In genomic region chr8:83662421-83662826, GRCm38 (mm10) we compare ENCODE assay signal across 7 mouse cellular contexts. TPM values are rescaled to one million over a fixed set of nuclear protein-coding genes. Genes with fewer than 3 reads are reported as not detected.
DNase-seq lines count a peak whose midpoint lies in the region; ATAC-seq and TF ChIP-seq lines count a peak whose summit lies in the region.

No protein-coding gene starts in this region.

- WGBS in intestine, postnatal 0 days = 6% methylated on average over 4 of the region's 4 CpGs
- WGBS in midbrain, embryonic 12.5 days = 4% methylated on average over 4 of the region's 4 CpGs

- H3K9ac ChIP-seq in intestine, postnatal 0 days (ENCODE audit: low read depth, low read length) = no peak overlapping the region
- H3K9ac ChIP-seq in midbrain, embryonic 12.5 days (replicated peaks) = no peak overlapping the region

- peaks cover 9% of the 10 kb centered on the region; the same call in 1 of the 2 replicates for H3K36me3 ChIP-seq in intestine, postnatal 0 days (ENCODE audit: control insufficient read depth, insufficient read depth)
- H3K36me3 ChIP-seq in midbrain, embryonic 12.5 days = peaks cover 17% of the 10 kb centered on the region

- H3K4me3 ChIP-seq in intestine, postnatal 0 days (ENCODE audit: low read depth, low read length) = no peak overlapping the region
- no peak overlapping the region for H3K4me3 ChIP-seq in midbrain, embryonic 12.5 days

- H3K27ac ChIP-seq in intestine, postnatal 0 days (ENCODE audit: low read depth, low read length) = no peak overlapping the region; the same call in 1 of the 2 replicates
- no peak overlapping the region for H3K27ac ChIP-seq in midbrain, embryonic 12.5 days (replicated peaks)

- intact Hi-C loops in left cerebral cortex, postnatal 4 days (cut with DNase I) = no loop called here

- no peaks in the 10 kb centered on the region for H3K27me3 ChIP-seq in intestine, postnatal 0 days (replicated peaks; ENCODE audit: control insufficient read depth, insufficient read depth, low read length)
- H3K27me3 ChIP-seq in midbrain, embryonic 12.5 days = peaks cover 7% of the 10 kb centered on the region

- 0 out of 2 replicates have a peak overlapping the region, but pooled peaks have one; percentile 10 for H3K4me2 ChIP-seq in intestine, postnatal 0 days (replicated peaks; ENCODE audit: low read depth)
- H3K4me2 ChIP-seq in midbrain, embryonic 12.5 days (replicated peaks) = no peak overlapping the region

- ATAC-seq in intestine, postnatal 0 days = peak; percentile 39
- ATAC-seq in midbrain, embryonic 12.5 days (ENCODE audit: low FRiP score, low read depth) = peak; percentile 9; the same call in 1 of the 2 replicates

- DNase-seq in adrenal gland, adult 2 months = peak; percentile 85
- DNase-seq in embryo, embryonic 11.5 days (ENCODE audit: low read depth, low spot score) = peak; percentile 66
- DNase-seq in gastrocnemius, postnatal 4 days (ENCODE audit: low spot score in 2 of 2) = peak; percentile 85 to 90
- peak; percentile 92 for DNase-seq in left cerebral cortex, postnatal 4 days
- peak; percentile 81 for DNase-seq in spleen, adult 12 weeks (ENCODE audit: low spot score)

- TF ChIP-seq CTCF in intestine, postnatal 0 days (IDR thresholded peaks at IDR 0.05; ENCODE audit: low read depth) = peak; percentile 99

- H3K9me3 ChIP-seq in intestine, postnatal 0 days (ENCODE audit: control insufficient read depth) = no peaks in the 10 kb centered on the region
- no peaks in the 10 kb centered on the region for H3K9me3 ChIP-seq in midbrain, embryonic 12.5 days

- peaks cover 17% of the 10 kb centered on the region; the same call in 1 of the 2 replicates for H3K4me1 ChIP-seq in intestine, postnatal 0 days (replicated peaks; ENCODE audit: control insufficient read depth, insufficient read depth, low read length)
- peaks cover 41% of the 10 kb centered on the region for H3K4me1 ChIP-seq in midbrain, embryonic 12.5 days

RNA-seq across cellular contexts. Expression of gene Ptger1, which starts 4.1 kb away (rescaled TPM):
- total RNA-seq in adrenal gland, adult 2 months (2021) = 1 to 10 TPM in 1 of 2 experiments, under 1 TPM in 1; 0.76 to 1.1 TPM
- polyA plus RNA-seq in adrenal gland, adult 2 months (2012; rRNA removed) = 2.1 and 2.8 TPM in 2 replicates
- total RNA-seq in gastrocnemius, postnatal 4 days (2021) = under 1 TPM; 0.49 to 0.98 TPM
- polyA plus RNA-seq in intestine, postnatal 0 days (2015; fragmentation: Nextera tagmentation; extraction: Ambion mirVana) = 1.1 and 1.2 TPM in 2 replicates
- total RNA-seq in left cerebral cortex, postnatal 4 days (2021) = 1 to 10 TPM in 1 of 2 experiments, under 1 TPM in 1; 0.95 to 1.1 TPM
- 0.75 and 0.97 TPM in 2 replicates for polyA plus RNA-seq in midbrain, embryonic 12.5 days (2016; fragmentation: Nextera tagmentation; extraction: Ambion mirVana)

RNA-seq across cellular contexts. Expression of gene Gipc1, which starts 9.9 kb away (rescaled TPM):
- 10 to 100 TPM; 29.5 to 50.1 TPM for total RNA-seq in adrenal gland, adult 2 months (2021)
- polyA plus RNA-seq in adrenal gland, adult 2 months (2012; rRNA removed) = 53.8 and 56.4 TPM in 2 replicates
- total RNA-seq in gastrocnemius, postnatal 4 days (2021) = 10 to 100 TPM; 42.5 to 51.7 TPM
- polyA plus RNA-seq in intestine, postnatal 0 days (2015; fragmentation: Nextera tagmentation; extraction: Ambion mirVana) = 76.1 and 79.3 TPM in 2 replicates
- total RNA-seq in left cerebral cortex, postnatal 4 days (2021) = 10 to 100 TPM; 74.7 to 77.4 TPM
- 198 and 204 TPM in 2 replicates for polyA plus RNA-seq in midbrain, embryonic 12.5 days (2016; fragmentation: Nextera tagmentation; extraction: Ambion mirVana)

RNA-seq across cellular contexts. Expression of gene Pkn1, which starts 36.6 kb away (rescaled TPM):
- total RNA-seq in adrenal gland, adult 2 months (2021) = 100 to 1,000 TPM; 110 to 115 TPM
- 138 and 164 TPM in 2 replicates for polyA plus RNA-seq in adrenal gland, adult 2 months (2012; rRNA removed)
- total RNA-seq in gastrocnemius, postnatal 4 days (2021) = 10 to 100 TPM; 56.6 to 60.0 TPM
- polyA plus RNA-seq in intestine, postnatal 0 days (2015; fragmentation: Nextera tagmentation; extraction: Ambion mirVana) = 37.0 and 40.2 TPM in 2 replicates
- total RNA-seq in left cerebral cortex, postnatal 4 days (2021) = 100 to 1,000 TPM in 1 of 2 experiments, 10 to 100 TPM in 1; 98.7 to 107 TPM
- polyA plus RNA-seq in midbrain, embryonic 12.5 days (2016; fragmentation: Nextera tagmentation; extraction: Ambion mirVana) = 35.3 and 35.4 TPM in 2 replicates

RNA-seq across cellular contexts. Expression of gene Ddx39, which starts 52.6 kb away (rescaled TPM):
- total RNA-seq in adrenal gland, adult 2 months (2021) = 10 to 100 TPM; 15.3 to 20.9 TPM
- polyA plus RNA-seq in adrenal gland, adult 2 months (2012; rRNA removed) = 13.4 and 14.1 TPM in 2 replicates
- total RNA-seq in gastrocnemius, postnatal 4 days (2021) = 10 to 100 TPM; 26.1 to 27.5 TPM
- 69.8 and 75.5 TPM in 2 replicates for polyA plus RNA-seq in intestine, postnatal 0 days (2015; fragmentation: Nextera tagmentation; extraction: Ambion mirVana)
- 10 to 100 TPM; 39.1 to 39.7 TPM for total RNA-seq in left cerebral cortex, postnatal 4 days (2021)
- polyA plus RNA-seq in midbrain, embryonic 12.5 days (2016; fragmentation: Nextera tagmentation; extraction: Ambion mirVana) = 184 and 186 TPM in 2 replicates

RNA-seq across cellular contexts. Expression of gene Dnajb1, which starts 54.4 kb away (rescaled TPM):
- 10 to 100 TPM; 21.8 to 61.9 TPM for total RNA-seq in adrenal gland, adult 2 months (2021)
- polyA plus RNA-seq in adrenal gland, adult 2 months (2012; rRNA removed) = 21.8 and 27.3 TPM in 2 replicates
- 10 to 100 TPM; 17.7 to 20.6 TPM for total RNA-seq in gastrocnemius, postnatal 4 days (2021)
- polyA plus RNA-seq in intestine, postnatal 0 days (2015; fragmentation: Nextera tagmentation; extraction: Ambion mirVana) = 26.1 and 28.8 TPM in 2 replicates
- total RNA-seq in left cerebral cortex, postnatal 4 days (2021) = 10 to 100 TPM; 35.3 to 35.9 TPM
- 66.4 and 67.7 TPM in 2 replicates for polyA plus RNA-seq in midbrain, embryonic 12.5 days (2016; fragmentation: Nextera tagmentation; extraction: Ambion mirVana)
